Mouse (Mus musculus) spleen, postnatal 14 days (tissue): Measurements from ENCODE around the gene Cep55.

Source experiments
- DNase-seq, 2 experiments: peaks; one replicate each; pipeline ENCODE4 v3.0.0; 2021 to 2022; ENCODE audit warnings: low spot score in 2 of 2

Cep55 gene

GRCm38 (mm10) chr19:38096858-38097758, 42.3 kb downstream of the Cep55 start, which contains the start of gene Ffar4:
Gene Ffar4, plus strand, starts transcription at chr19:38097071.
- DNase-seq: no peak

DNA sequence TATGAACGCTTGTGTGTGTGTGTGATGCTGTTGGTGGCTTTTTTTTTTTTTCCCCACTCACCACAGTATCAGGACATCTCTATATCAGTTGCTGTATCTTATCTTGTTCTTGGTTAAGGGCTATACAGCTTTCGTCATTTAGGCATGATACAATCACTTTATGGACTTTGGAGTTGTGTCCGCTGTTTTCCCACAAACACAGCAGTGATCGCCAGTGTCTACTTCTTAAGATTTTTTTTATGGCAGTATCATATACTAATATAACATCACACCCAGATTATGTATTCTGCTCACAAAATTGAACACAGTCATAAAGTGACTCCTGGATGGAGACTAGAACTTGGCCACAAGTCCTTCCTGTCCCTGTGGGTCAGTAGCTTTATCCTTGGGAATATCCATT, 53.1 kb downstream of the Cep55 start:
- DNase-seq: no peak

- no peak for DNase-seq
Observed at GRCm38 (mm10) chr19:38109506-38110242, 54.9 kb downstream of the Cep55 start.

DNA sequence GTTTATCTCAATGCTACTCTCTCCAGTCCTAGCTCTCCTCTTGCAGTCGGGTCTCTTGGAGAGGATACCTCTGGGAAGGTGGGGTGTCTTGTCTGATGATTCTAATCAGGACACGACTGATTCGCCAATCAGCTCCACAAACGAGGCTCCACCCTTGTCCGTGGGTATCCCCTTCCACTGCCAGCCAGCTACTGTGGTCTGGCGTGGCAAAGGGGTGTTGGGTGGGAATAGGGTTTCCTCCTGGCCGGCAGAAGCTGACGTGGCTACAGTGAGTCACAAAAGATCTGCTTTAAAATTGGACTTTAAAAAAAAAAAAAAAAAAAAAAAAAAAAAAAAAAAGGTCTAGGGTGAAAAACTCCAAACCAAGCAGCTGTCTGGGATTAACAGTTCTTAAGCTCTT, 56.2 kb downstream of the Cep55 start:
- DNase-seq: no peak

GRCm38 (mm10) chr19:38112575-38112974, 57.8 kb downstream of the Cep55 start:
- no peak for DNase-seq

DNA sequence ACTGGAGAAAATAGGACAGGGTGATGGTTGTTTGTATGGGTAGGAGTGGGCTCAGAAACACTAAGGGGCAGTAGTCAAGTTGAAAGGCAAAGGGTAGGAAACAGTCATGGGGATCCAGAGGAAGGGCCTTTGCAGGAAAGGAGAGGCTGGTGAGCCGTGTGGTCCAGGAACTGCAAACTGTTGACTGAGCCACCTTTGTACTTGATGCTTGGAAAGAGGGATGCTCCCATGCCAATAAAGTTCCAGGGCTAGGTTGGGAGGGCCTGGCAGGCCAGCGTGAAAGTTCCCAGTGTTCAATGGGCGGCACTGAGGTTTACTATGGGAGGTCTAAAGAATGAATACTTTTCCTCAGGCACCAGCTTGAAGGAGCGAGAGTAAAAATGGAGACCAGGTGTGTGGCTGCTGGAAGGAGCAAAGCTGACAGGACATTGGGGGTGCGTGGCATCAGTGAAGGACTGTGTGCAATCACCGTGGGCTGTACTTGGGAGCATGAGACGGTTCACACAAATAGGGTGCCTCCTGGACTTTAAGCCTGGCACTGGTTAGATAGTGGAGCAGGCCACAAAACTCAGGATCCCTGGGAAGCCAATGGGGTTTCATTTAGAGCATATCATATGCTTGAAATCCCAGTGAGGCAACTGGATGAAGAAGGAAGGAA, 60.2 kb downstream of the Cep55 start:
- DNase-seq: no peak

DNA sequence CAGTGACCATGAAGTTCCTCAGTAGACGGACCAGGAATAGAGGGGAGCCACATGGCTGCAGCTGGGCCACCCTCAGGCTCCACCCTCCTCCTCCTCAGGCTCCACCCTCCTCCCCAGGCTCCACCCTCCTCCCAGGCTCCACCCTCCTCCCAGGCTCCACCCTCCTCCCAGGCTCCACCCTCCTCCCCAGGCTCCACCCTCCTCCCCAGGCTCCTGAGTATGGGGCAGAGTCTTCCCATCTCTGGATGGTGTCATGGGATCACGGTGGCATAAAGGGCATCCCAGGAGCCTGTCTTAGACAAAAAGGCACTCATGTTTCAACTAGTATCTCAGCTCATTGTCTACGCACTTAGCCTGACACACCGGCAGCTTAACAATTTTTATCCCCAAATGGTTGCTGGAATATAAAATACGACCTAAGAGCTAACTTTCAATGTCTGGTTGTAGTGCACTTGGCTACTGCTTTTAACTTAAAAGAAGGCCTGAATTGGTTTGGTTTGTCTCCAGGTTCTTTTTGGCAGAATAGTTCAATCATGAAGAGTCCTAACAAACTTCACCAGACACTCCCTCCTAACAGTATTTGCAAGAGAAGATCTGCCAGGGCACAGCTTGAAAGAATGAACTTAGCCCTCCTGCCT, 65.4 kb downstream of the Cep55 start:
- DNase-seq: no peak

DNA sequence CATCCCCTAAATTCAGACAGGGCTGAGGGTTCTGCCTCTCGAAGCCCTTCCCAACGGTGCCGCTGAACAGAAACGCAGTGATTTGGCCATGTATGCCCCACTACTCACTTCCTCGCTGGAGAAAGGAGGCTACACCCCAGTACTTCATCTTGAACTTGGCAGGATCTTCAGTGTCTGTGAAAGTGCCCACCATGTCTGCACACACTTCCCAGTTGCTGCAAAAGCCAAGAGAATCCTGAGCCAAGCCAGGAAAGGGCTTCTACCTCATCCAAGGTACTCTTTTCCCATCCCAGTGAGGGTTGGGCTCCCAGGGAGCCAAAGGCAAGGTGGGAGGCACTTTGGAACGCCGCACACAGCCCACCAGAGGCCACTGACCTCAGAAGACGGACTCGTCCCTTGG, 69.1 kb downstream of the Cep55 start:
- no peak for DNase-seq
